Mouse (Mus musculus) small intestine, adult 2 months (tissue): Measurements from ENCODE around the gene Map4k5. TPM values are rescaled to one million over a fixed set of nuclear protein-coding genes. Genes with fewer than 3 reads are reported as not detected.

Experiments
- H3K27ac ChIP-seq: fragments of 200-500 bp; 2 replicates; pipeline ENCODE4 v1.5.1; 2012; ENCODE audit warnings: low read depth, low read length, control low read depth, inconsistent platforms; ENCODE audit not compliant: insufficient read depth
- H3K27me3 ChIP-seq: fragments of 200-500 bp; 2 replicates; pipeline ENCODE4 v1.6.1; 2012; ENCODE audit warnings: mild to moderate bottlenecking, moderate library complexity, low read length, inconsistent platforms; ENCODE audit not compliant: control insufficient read depth, insufficient read depth
- H3K36me3 ChIP-seq: fragments of 200-500 bp; 2 replicates; pipeline ENCODE4 v1.6.1; 2012; ENCODE audit warnings: mild to moderate bottlenecking, low read length, control low read depth, inconsistent platforms; ENCODE audit not compliant: control insufficient read depth, insufficient read depth
- H3K4me1 ChIP-seq: fragments of 200-500 bp; 2 replicates; pipeline ENCODE4 v1.6.1; 2012; ENCODE audit warnings: low read length, inconsistent platforms, mixed read lengths; ENCODE audit not compliant: control insufficient read depth, insufficient read depth, insufficient read length
- H3K4me3 ChIP-seq: fragments of 200-500 bp; 2 replicates; pipeline ENCODE4 v1.5.1; 2012; ENCODE audit warnings: low read depth, mild to moderate bottlenecking, control low read depth, inconsistent platforms, low read length, moderate library complexity
- CTCF ChIP-seq: fragments of 200-500 bp; IDR thresholded peaks from 2 replicates; pipeline ENCODE4 v1.5.1; 2012; ENCODE audit warnings: low read depth, mild to moderate bottlenecking, control low read depth, inconsistent platforms, low read length, moderate library complexity, mixed read lengths; ENCODE audit not compliant: insufficient replicate concordance, insufficient read length; ENCODE audit errors: extremely low read depth
- POLR2A ChIP-seq: fragments of 200-500 bp; IDR thresholded peaks from 2 replicates; pipeline ENCODE4 v1.6.1; 2012; ENCODE audit warnings: low read depth, mild to moderate bottlenecking, control low read depth, inconsistent platforms, low read length, moderate library complexity
- WGBS: fragments of 180-500 bp; shearing (Covaris S2); methylation state at CpG from one replicate; pipeline ENCODE4 v1.1.7; 2018; 5-methylcytosine and 5-hydroxymethylcytosine counted together
- polyA plus RNA-seq: library from polyadenylated mRNA; depleted of rRNA; stranded (reverse); fragments of >200 nt; gene quantifications from 2 replicates; pipeline ENCODE4 v1.2.3, GENCODE M21; 2012

Map4k5 gene
- polyA plus RNA-seq, 1 experiment, result 5.1 TPM

DNA sequence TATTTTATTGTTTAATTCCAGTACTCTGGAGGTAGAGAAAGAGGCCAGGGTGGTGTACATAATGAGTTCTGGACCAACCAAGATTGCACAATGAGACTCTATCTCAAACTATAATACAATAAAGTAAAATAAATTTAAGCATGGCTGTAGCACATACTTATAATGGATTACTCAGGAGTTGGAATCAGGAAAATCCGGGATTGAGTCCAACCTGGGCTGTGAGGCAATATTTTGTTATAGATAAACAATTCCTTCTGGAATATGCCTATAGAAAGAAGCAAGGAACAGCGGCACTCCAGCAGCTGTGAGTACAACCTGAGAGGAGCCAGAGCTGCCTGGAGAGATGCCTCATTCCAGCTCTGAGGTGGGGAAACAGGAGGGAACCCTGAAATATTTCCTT is 12.0 kb upstream of the Map4k5 start:
- H3K4me1 ChIP-seq, result no peaks in the 10 kb centered on the region
- H3K27me3 ChIP-seq, result no peaks in the 10 kb centered on the region
- no peak overlapping the region for H3K27ac ChIP-seq
- no peak overlapping the region for H3K4me3 ChIP-seq
- H3K36me3 ChIP-seq, result no peaks in the 10 kb centered on the region
- TF ChIP-seq POLR2A, result no peak
- no peak for TF ChIP-seq CTCF
- 15% methylated on average over 2 of the region's 2 CpGs for WGBS

DNA sequence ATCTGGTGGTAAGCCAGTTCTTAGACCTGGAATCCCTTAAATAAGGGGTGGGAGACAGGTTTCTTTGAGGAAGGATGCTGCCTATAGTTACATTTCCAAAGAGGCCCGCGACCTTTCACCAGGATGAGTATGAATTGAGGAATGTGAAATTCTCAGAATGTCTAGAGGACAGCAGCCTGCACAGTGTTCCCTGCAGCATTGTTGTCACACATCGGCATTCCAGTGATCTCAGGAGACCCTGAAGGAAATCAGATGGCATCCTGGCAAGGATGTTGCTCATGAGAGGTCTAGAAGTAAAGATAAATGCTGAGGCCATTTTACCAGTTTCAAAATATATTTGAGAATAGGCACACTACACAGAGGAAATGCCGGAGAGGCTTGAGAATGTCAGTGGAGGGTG is 5.1 kb upstream of the Map4k5 start:
- Histone ChIP-seq H3K36me3 (no peaks in the 10 kb centered on the region), H3K27ac (no peak overlapping the region), H3K4me1 (no peaks in the 10 kb centered on the region), H3K4me3 (no peak overlapping the region), H3K27me3 (no peaks in the 10 kb centered on the region)
- TF ChIP-seq POLR2A (no peak), CTCF (no peak)
- 88% methylated on average over 4 of the region's 4 CpGs for WGBS

DNA sequence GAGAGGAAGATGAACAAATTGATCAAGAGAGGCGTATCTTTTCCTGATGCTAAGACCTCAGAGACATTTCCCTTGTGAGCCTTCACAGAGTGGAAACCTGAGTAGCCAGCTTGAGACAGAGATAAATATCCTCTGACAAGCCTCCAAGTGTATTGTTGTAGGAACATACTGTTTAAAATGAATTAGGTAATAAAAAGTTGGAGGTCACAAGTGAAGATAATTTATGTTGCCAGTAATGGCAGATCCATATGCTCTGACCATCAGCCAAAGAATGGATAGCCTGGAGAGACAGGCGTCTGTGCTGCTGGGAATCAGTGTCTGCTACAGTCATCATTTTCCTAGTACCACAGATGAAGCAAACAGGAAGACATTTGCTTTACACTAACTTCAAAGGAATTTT is 2.0 kb upstream of the Map4k5 start:
- peaks cover 4% of the 10 kb centered on the region; the same call in 1 of the 2 replicates for H3K4me1 ChIP-seq
- no peaks in the 10 kb centered on the region for H3K27me3 ChIP-seq
- TF ChIP-seq CTCF, result no peak
- TF ChIP-seq POLR2A, result no peak
- 84% methylated on average over 2 of the region's 2 CpGs for WGBS
- H3K36me3 ChIP-seq, result no peaks in the 10 kb centered on the region
- H3K4me3 ChIP-seq, result no peak overlapping the region
- H3K27ac ChIP-seq, result no peak overlapping the region

DNA sequence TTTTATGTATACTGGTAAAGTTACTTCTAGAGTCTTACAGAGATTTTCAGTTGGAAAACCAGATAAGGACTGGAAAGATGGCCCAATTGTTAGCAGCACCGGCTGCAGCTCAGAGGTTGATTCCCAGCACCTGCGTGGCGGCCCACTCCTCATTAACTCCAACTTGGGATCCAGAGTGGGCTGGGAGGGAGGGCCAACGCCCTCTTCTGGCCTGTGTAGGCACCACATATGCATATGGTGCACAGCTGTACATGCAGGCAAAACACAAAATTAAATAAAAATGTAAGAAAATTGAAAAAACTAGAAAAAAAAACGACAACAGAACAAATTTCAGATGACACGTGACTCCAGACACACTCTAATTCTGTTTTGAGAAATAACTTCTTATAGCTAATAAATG is 927 bp upstream of the Map4k5 start:
- H3K4me1 ChIP-seq, result peaks cover 4% of the 10 kb centered on the region; the same call in 1 of the 2 replicates
- TF ChIP-seq POLR2A (no peak), CTCF (peak; percentile 34; the same call in 1 of the 2 replicates)
- WGBS, result 66% methylated on average over 6 of the region's 6 CpGs
- no peak overlapping the region for H3K4me3 ChIP-seq
- H3K27ac ChIP-seq, result no peak overlapping the region
- H3K36me3 ChIP-seq, result no peaks in the 10 kb centered on the region
- no peaks in the 10 kb centered on the region for H3K27me3 ChIP-seq

DNA sequence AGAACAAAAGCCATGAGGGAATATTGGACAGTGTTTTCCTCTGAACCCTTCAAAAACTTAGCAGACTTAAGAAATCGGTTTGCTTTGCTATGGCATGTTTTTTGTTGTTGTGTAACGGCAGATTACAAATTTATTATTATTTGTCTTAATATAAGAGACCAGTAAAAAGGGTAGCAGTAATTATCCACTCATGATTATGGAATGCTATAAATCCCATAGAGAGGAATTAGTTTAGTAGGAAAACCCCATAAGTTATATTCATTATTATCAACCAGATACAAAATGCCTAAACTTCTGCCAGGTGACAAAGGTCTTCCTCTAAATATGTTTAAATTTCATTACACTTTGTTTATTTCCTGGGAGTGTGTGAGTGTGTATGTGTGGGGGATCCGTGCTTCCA is 1.3 kb downstream of the Map4k5 start:
- Histone ChIP-seq H3K36me3 (no peaks in the 10 kb centered on the region), H3K4me3 (peak overlapping the region; percentile 78), H3K4me1 (peaks cover 4% of the 10 kb centered on the region; the same call in 1 of the 2 replicates), H3K27me3 (no peaks in the 10 kb centered on the region), H3K27ac (no peak overlapping the region)
- 32% methylated on average over 3 of the region's 3 CpGs for WGBS
- no peak for TF ChIP-seq CTCF
- TF ChIP-seq POLR2A, result no peak

DNA sequence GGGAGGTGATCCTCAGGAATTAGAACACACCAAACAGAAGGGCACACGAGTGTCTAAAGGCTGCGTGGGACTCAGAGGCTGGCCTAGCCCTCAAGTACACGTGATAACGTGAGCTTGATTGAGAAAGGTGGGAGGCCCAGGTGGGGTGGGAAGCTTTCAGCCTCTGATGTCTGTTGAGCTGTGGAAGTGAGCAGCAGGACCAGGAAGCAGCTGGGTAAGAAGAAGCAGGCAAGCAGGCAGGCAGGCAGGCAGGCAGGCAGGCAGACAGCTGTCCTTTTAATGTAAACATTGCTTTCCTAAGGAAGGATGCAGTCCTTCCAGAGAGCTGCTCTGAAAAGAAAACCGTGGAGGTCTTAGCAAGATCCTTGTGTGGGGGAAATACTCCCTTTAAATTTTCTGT is 2.5 kb downstream of the Map4k5 start:
- peak overlapping the region; percentile 12 for H3K4me3 ChIP-seq
- H3K27ac ChIP-seq, result no peak overlapping the region; the same call in 1 of the 2 replicates
- whole genome bisulfite sequencing, result 22% methylated on average over 5 of the region's 5 CpGs
- peaks cover 4% of the 10 kb centered on the region; the same call in 1 of the 2 replicates for H3K4me1 ChIP-seq
- H3K36me3 ChIP-seq, result no peaks in the 10 kb centered on the region
- TF ChIP-seq CTCF, result no peak
- no peak for TF ChIP-seq POLR2A
- no peaks in the 10 kb centered on the region for H3K27me3 ChIP-seq

DNA sequence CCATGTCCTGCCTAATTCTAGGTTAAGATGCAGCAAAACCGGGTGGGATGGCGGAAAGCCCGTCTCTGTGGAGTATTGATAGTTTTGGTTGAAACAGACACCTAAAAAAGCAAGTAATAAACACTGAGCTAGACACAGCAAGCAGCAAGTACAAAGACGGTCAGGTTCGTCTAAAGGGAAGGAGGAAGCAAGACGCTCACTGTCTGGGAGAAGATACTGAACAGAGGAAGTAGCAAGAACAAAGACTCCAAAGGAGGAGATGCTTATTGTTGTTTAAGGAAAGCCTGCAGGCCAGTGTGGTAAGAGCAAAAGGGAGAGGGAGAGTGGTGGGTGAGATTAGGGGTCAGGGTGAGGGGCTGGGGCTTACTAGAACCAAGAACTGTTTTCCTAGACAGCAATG is 2.9 kb downstream of the Map4k5 start:
- 66% methylated on average over 6 of the region's 6 CpGs for WGBS
- Histone ChIP-seq H3K36me3 (no peaks in the 10 kb centered on the region), H3K4me1 (peaks cover 4% of the 10 kb centered on the region; the same call in 1 of the 2 replicates), H3K27me3 (no peaks in the 10 kb centered on the region), H3K27ac (no peak overlapping the region), H3K4me3 (peak overlapping the region; percentile 12; the same call in 1 of the 2 replicates)
- TF ChIP-seq POLR2A (no peak), CTCF (no peak)
